Mouse (Mus musculus): ENCODE results near the gene Myo3a.

- TF ChIP-seq CTCF (IDR thresholded peaks at IDR 0.05; ENCODE audit: low read depth) (no peak), EP300 (IDR thresholded peaks at IDR 0.05; ENCODE audit: low read depth) (no peak)
These were observed 393.9 kb downstream of the Myo3a start for GRCm38 (mm10) chr2:22620978-22621827.
